Mouse (Mus musculus) 3134 (cell line): ENCODE measurements around the gene Gm3336.

Experiments
- DNase-seq: peaks from one replicate; pipeline ENCODE4 v3.0.0-alpha.2; 2011; ENCODE audit warnings: low spot score; ENCODE audit not compliant: insufficient read length; ENCODE audit errors: extremely low read depth

Gene Gm3336

DNA sequence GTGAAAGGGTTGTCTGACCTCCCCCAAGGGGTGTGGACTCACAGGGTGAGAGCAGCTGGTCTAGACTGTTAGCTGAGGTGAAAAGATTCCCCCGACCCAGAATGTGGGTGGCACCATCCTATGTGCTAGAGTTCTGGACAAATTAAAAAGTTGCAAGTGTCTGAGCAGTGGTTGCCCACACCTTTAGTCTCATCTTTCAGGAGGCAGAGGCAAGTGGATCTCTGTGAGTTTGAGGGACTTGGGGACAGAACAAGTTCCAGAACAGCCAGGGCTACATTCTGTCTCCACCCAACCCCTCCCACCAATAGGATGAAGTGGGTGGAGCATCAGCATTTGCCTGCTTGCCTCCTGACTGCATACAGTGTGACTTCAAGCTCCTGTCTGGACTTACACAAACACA is 43.8 kb downstream of the Gm3336 start:
- no peak for DNase-seq

DNA sequence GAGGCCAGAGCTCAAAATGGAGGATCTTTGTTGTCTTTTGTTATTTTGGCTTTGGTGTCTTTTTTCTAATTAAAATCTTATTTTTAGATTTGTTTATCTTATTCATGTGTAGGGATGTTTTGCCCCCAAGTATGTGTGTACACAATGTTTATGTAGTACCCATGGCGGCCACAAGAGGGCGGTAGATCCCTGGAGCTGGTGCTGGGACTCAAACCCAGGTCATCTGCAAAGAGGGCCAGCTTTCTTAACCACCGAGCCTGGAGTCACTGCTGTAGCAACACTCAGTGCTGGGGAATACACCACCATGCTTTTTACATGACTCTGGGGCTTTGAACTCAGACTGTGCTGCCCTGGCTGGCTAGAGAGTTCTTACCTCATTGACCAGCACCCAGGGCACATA is 45.0 kb downstream of the Gm3336 start:
- no peak for DNase-seq

DNA sequence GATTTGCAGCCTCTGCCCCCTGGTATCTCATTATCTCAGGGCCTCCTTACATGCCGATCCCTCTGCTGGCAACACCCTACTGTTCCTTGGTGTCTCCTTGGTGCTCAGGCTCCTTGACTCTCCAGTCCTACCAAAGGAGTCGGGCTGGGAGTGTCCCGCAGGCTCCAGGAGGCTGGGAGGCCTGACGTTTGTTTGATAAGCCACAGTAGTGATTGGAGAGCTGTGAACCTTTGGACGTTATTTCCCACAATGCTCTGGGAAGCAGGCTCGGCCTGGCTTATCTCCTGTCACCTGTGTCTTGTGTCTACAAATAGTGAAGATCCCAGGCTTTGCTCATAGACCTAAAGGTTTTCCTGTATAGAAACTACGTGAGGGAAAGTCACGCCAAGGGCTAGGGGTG is 45.7 kb downstream of the Gm3336 start:
- no peak for DNase-seq

DNA sequence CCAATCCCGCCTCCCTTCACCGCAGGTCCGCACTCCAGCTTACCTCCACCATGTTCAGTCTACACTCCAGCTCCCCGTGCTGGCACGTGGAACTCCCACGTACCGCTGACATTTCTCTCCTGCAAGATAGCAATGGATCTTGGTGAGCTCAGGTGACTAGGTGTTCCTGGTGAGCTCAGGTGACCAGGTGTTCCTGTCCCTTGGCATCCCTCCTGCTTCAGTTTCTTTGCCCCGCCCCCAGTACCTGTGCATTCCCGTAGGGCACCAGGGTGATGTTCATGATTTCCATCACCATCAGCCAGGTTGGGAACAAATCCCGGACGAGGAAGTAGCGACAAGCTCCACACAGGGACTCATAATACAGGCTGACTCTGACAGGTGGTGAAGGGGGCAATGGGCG is 46.3 kb downstream of the Gm3336 start:
- DNase-seq = no peak

DNA sequence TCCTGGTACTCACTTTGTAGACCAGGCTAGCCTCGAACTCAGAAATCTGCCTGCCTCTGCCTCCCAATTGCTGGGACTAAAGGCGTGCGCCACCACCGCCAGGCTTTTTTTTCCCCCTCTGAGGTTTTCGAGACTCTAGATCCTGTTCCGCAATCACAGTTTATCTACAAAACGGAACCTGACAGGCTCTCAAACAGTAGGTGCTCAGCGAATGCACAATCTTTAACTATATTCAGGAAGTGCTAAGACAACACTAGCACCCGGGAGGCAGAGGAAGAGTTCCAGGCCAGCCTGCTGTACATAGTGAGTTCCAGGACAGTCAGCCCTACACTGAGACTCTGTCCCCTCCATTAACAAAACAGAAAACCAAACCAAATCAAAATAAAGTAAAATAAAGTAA is 47.0 kb downstream of the Gm3336 start:
- DNase-seq = no peak

DNA sequence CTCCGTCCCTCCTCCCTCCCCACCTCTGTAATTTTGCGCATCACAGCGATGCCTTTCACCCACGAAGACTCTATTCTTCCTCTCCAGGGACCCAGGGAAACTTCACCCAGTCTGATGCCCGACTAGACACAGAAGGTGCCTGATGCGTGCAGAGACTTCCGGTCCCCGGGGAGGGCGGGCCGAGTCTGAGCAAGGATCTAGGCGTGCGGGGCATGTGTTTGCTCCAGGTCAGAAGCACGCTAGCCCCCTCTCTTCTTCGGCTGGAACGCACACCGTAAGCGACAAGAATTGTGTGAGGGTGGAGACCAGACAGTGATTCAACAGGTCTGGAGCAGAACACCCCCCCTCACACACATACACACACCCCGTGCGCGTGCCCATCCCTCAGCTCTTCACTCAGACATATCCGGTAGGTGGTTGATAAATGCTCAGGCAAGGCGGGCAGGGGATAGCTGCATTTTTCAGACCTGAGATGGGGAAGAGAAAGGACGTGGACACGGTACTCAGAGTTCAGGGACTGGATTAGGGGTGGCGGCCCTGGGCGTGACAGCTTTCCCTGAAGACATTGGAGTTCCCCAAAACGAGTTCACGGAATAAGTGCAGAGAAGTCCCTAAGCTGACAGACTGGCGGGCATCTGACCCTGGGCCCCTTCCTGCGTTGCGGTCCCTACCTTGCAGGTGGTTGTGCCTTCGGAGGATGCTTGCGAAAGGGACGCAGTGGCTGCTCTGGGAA is 47.7 kb downstream of the Gm3336 start:
- DNase-seq = peak; percentile 71

DNA sequence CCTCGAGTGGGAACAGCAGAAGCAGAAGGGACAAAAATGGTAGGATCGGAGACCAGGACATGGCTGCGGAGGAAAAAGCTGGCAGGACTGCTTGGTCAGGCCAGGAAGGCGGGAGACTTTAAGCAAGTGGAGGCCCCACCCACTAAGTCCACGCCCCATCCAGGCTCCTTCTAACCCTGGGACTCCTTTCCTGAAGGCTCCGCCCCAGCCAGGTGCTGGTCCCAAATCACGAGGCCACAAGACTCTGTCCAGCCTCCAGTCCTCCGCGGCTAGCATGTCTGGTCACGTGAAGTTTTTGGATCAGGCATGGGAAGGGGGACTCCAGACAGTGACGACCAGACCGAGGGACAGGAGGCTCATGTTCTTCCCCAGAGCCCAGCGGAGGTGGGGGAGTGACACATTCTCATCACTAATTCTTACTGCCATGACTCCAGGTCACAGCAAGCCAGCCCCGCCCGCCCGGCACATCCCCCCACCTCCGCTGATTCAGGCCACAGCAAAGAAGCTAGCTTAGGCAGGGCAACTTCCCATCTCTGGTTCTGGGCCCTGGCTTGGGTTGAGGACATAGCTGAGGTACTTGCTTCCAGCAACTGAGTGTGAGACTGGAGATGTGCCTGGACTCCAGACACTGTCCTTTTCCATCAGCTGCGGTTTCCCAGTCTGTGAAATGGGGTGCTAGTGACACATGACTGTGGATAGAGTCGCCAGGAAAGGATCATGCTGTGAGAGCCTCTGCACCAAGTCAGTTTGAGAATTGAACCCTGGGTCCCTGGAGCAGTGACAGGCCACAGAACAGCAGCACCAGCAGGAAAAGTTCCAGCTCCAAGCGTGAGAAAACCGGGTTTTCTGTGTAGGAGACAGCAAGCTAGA is 48.5 kb downstream of the Gm3336 start:
- peak; percentile 88 for DNase-seq

DNA sequence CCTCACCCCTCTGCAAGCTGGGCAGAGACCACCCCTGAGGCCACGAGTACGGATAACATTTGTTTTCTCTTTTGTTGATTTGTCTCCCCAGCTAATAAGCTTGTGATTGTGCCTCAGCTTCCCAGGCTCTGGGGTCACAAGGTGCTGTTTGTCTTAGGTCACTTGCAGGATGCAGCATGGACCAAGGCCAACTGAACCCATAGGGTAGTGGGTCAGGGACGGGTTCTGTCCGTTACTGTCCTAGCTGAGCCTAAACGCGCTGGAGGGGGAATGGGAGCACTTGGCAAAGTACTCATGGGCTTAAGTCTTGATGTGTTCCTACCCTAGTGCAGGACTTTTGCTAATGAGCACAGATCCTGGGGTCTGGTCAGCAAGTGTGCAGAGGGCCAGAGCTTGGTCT is 49.2 kb downstream of the Gm3336 start:
- DNase-seq = no peak

DNA sequence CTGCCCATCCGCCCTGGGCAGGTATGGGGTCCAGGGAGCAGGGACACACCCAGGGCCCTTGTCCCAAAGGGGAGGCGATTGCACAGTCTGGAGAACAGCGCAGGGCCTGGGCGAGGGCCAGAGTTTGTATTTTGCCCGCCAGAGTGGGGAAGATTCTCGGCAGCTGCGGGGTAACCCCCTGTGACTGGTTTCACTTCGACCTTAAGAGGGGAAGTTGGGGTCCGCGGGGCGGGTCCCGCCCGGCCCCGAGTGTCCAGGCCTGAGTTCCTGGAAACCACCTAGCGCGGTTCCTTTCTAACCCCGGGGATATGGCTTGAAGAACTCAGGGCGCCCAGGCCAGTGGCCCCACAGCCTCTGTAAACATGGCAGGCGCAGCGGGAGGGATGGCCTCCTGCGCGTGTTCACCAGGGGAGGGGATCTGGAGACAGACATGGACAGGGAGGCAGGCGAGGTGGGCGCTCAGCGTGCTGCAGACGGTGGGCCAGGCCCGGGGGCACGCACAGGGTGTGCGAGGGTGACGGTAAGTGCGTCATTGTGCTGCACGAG is 50.0 kb downstream of the Gm3336 start:
- no peak for DNase-seq

DNA sequence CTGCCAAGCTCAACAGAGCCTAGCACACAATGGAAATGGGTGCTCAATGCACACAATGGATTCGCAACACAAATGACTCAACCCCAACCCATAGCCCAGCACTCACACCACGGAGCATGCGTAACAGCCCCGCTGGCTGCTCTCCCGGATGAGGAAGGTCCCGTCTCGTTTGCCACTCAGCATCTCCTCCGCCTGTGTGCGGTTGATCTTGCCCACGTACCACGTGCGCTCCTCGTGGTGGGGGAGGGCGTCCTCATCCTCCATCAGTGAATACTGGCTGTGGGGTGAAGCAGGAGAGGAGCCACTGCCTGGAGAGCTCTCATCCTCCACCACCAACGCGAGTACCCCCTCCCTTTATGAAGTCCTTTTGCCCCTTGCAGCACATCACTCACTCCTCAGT is 50.6 kb downstream of the Gm3336 start:
- DNase-seq = no peak

DNA sequence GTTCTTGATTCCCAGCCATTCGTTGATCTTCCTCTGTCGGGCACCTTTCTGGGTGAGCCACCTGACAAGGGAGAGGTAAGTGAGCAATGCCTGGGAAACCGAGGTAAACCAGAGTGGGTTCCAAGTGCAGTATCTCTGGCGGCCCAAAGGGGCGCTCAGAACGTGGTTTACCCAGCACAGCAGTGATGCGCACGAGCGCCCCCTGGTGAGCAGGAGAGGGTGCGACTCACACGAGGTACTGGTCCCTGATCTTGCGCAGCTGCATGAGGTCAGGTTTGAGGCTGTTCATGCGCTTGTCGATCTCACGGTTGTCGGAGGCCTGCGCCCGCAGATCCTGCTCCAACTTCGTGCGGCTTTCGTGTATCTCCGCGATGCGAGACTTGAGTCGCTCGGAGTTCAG is 51.0 kb downstream of the Gm3336 start:
- DNase-seq = peak; percentile 81

DNA sequence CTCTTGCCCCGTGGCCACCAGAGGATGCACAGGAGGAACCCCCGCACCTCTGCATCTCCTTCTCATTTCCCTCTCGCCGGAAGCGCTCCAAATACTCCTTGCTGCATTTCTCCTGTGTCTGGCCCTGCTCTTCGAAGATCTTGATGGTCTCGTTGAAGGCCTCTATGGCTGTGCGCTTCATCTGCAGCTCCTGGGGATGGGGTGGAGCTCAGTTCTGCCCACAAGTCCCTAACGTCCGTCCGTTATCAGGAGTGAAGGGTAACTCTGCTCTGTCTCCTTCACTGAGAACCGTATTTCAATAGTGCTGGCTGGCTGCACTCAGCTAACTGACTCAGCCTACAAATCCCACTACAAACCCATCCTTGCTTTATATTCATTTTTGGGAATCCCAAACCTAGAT is 51.5 kb downstream of the Gm3336 start:
- DNase-seq = no peak

DNA sequence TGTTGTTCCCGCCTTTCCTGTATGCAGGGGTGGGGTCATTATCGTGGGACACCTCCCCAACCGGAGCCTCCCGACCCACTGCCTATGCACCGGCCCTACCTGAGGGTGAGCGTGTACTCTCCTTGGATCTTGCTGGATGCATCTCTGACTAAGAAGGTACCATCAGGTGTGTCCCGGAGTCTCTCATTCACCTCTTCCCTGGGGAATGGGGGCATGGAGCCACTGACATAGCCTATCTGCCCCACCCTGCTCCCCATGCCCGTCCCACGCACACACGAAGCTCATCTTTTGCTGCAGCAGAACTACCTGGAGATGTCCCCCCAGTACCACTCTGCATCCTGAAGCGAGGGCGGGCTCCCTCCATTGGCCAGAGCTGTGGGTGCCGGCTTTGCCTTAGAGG is 52.4 kb downstream of the Gm3336 start:
- no peak for DNase-seq

DNA sequence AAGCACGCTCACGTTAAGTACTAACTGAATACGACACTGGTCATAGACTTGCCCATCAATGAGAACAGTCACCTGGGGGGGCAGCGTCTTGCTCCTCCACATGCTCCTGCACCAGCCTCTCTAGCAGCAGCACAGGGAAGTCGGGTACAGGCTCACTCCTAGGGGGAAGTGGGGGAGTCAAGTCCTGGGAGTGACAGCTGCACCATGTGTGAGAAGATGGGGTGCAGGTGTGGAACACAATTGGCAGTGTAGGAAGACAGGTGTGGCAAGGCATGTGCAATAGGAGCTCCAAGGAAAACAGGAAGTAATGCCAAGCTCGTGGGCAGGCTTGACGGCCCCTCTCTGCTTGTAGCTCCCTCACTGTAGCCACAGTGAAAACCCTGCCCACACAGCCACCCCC is 52.9 kb downstream of the Gm3336 start:
- DNase-seq = no peak

DNA sequence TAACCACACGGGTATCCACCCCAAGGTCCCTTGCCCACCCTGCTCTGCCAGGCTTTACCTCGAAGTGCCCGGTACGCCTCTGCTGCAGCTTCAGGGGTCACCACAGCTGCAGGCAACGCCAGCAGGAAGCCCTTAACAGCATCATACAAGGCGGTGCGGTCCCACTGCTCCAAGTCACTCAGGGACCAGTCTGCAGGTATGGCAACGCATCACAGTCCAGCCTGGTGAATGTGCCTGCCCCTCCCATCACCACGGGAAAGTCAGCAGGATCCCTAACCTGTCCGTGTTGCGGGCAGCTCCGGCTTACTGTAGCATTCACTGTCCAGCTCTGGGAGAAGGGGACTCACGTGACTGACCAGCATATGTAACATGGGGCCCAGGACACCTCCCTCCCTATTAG is 53.7 kb downstream of the Gm3336 start:
- no peak for DNase-seq
